Mouse (Mus musculus): Measurements from ENCODE around the gene Lrrc1.

Gene Lrrc1

GRCm38 (mm10) chr9:77502171-77502547, 42.5 kb downstream of the Lrrc1 start:
- no peak for DNase-seq (ENCODE audit: low spot score in 2 of 2)

DNA sequence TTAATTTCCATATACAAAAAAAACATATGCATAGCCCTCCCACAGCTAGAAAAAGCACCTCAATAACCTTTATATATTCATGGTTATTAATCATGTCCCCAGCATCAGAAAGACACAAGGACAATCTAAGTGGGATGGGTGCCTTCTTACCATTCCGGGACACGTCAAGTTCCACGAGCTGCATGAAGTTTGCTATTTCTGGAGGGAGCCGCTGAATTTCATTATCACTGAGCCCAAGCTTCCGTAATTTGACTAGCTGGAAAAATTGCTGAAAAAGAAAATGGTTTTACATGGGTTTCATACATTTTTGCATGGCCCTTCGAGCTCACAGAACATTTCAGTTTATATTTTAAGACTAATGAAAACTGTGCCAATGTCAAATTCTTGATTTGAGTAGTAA, 45.6 kb downstream of the Lrrc1 start:
- DNase-seq (ENCODE audit: low spot score in 2 of 2), result no peak

GRCm38 (mm10) chr9:77498406-77498805, 46.3 kb downstream of the Lrrc1 start:
- DNase-seq (ENCODE audit: low spot score in 2 of 2), result no peak

DNA sequence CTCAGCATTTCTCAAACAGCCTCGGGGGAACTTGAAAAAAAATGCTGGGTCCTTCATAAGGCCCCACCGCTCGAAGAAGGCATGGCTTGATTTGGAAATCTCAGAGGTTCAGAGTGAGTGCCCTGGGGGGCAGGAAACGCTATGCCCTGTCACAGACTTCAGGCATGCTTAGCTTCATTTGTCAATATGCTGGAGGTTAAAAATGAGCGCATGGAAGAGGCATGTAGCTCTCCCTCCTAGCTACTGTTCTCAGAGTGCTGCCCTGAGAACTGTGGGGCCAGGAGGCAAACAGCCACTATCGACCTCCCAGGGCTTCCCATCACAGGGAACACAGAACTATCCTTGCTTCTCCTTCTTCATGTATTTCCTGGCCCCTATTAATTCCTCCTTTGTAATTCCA, 47.5 kb downstream of the Lrrc1 start:
- DNase-seq (ENCODE audit: low spot score in 2 of 2), result no peak

DNA sequence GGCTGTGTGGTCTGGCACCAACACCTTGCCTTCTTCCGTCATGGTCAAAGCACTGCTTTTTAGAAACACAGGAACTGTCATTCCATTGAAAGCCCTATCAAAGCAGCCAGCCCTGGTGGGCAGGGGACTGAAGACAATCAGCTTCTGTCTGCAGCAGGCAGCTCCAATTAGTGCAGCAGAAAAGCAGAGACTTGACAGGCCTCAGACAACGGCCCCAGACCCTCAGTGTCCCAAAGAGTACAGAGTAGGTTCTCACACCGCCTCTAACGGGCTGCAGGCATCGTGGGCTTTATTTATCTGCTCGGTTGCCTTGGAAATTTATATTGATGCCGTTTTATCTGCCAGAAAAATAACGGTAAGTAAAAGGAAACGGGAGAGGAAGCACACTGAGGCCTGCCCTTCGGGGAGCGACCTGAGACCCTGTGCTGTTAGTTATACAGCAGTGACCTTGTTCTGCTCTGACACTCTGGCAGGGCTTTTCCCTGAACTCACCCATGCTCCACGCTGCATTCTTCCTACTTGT, 48.1 kb downstream of the Lrrc1 start:
- DNase-seq (ENCODE audit: low spot score in 2 of 2), result no peak

- no peak for DNase-seq (ENCODE audit: low spot score in 2 of 2)
Measured at GRCm38 (mm10) chr9:77494307-77494706, 50.4 kb downstream of the Lrrc1 start.

DNA sequence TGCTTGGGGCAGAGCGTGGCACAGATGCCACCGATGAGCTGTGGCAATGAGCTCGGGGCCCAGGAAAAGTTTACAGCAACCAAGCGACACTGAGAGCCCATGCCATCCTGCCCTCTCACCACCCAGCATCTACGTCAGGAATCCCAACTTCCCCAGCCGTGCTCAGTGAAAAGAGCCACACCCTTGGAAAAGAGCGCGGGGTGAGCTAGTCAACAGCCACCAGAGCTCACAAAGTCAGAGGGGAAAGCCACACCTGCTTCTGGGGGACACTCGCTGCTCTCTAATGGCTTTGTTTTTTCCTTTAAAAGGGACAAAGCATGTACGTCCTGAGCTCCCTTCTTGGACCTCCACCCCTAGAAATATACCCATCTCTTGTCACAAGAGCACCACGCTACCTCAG, 56.1 kb downstream of the Lrrc1 start:
- DNase-seq (ENCODE audit: low spot score in 2 of 2), result no peak

DNA sequence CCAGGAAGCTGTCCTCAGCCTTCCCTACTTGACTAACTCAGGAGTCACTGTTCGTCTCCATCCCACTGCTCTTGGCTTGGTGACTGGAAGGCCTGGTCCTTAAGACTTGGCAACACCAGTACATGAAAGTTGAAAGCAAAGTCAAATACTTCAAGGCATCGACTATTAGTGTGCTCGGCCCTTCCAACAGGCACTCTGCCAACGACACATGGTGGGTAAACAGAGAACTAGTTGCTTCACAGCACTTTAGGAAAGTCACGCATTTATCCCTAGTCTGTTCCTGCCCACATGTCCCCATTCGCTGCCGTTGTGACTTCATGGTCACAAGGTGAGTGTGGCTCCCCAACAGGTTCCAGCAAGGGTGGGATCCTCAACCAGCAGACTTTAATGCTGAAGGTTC, 57.2 kb downstream of the Lrrc1 start:
- DNase-seq (ENCODE audit: low spot score in 2 of 2), result no peak

DNA sequence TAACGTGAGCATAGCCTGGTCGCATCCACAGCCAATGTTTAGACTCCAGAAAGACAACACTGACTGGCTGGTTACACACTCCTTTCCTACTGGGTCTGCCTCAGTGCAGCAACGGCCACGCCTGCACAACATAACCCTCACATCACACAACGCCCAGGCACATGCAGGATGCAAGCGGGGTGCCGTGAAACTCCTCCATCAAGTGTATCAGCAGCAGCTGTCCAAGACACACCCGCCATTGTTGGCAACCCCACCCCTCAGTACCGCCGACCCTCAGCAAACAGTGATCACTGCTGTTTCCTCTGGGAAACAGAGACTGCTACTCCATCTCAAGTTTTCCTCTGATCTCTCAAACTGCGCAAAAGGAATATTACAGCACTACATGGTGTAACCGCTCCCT, 58.8 kb downstream of the Lrrc1 start:
- DNase-seq (ENCODE audit: low spot score in 2 of 2), result no peak

DNA sequence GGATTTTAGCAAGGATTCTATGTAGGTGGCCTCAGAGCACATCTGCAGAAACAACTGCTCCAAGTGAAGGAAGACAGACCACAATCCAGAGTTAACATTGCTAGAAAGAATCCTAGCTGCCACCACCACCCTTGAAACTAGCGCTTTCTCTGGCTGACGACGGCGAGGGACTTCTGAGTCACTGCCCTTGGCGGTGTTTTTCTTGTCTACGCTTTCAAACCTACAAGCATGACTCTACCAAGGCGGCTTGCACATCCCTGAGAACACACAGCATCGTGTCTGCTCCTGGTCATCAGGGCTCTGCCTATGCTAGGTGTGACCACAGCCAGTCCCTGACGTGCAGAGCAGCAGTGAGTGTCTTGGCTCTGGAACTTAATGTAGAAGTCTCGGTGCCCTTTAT, 59.9 kb downstream of the Lrrc1 start:
- no peak for DNase-seq (ENCODE audit: low spot score in 2 of 2)

DNA sequence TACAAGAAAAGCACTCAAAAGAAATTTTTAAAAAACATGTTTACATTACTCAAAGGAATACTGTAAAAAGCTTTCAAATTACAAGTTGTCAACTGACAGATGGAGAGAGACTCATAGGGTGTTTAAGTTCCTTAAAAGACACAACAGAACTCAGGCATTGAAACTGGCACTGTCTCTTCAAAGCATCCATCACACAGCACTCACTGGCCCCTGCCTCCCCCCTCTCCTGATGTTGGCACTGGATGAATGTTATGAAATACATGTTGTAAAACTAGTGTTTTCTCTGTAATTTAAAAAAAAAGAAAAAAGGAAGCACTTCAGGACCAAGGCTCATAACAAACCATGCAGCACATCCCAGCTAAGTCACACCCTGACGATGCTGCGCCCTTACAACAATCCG, 61.1 kb downstream of the Lrrc1 start:
- DNase-seq (ENCODE audit: low spot score in 2 of 2), result no peak

DNA sequence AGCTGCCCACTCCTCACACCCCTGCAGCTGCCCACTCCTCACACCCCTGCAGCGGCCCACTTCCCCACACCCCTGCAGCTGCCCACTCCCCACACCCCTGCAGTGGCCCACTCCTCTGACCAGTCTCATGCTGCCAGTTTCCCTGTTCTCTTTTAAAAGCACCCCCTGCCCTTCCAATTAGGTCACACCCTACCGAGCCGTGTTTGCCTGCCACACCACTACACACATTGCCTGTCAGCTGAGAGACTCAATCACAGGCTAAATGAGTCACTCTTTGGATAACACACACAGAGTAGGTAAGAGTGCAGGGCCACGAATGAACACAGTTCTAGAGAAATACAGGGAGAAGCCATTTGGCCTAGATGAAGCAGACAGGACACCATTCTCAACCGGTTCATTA, 62.4 kb downstream of the Lrrc1 start:
- no peak for DNase-seq (ENCODE audit: low spot score in 2 of 2)

DNA sequence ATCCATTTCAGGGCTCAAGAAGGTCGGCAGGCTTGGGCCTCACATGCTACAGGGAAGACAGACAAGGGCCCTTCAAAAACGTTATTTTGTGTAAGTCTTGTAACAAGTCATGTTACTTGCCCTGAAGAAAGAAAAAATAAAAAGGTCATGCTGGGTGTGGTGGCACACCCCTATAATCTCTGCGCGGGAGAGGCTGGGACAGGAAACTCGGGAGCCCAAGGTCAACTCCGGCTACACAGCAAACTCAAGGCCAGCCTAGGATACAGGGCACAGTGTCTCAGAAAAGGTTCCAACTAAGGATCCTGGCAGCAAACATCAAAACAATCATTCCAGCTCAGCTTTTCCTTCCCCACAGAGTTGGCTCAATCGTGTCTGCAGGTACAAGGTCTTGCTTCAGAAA, 63.3 kb downstream of the Lrrc1 start:
- no peak for DNase-seq (ENCODE audit: low spot score in 2 of 2)

DNA sequence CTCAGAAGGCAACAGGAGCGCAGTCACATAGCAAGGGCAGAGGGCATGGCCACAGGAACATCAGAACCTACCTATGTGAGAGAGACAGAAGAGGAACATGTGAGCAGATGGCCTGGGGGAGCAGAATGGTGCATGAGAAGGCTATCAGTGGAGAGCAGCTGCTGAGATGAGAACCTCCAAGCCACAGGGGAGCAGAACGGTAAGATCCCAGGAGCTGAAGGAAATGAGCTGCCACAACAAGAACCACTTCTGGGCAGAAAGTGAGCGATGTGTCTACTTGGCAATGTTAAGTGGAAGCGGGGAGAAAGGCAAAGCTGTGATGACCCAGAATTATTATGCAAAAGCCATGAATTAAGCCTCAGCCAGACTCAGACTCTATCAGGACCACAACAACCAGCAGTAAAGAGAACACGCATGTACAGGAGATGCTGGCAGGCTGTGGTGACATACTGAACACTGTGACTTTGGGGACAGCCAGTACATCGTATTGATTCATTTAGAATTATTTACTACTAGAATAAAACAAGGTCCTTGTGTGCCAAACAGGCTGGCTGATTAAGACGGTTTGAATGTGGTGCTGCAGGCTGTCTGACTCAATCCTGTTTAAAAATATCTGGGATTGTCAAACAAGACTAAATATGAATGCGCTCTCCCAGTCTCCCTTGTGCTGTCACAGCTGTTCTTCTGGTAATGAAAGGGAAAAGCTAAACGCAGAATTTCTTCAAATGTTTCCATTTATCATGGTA, 63.9 kb downstream of the Lrrc1 start:
- peak in 1 of 2 experiments; percentile 44 for DNase-seq (ENCODE audit: low spot score in 2 of 2)

- DNase-seq (ENCODE audit: low spot score in 2 of 2), result no peak
Measured at GRCm38 (mm10) chr9:77480001-77480400, 64.7 kb downstream of the Lrrc1 start.

- DNase-seq (ENCODE audit: low spot score in 2 of 2), result no peak
Measured at GRCm38 (mm10) chr9:77478166-77478920, 66.3 kb downstream of the Lrrc1 start.

GRCm38 (mm10) chr9:77474535-77474934, 70.1 kb downstream of the Lrrc1 start:
- no peak for DNase-seq (ENCODE audit: low spot score in 2 of 2)

DNA sequence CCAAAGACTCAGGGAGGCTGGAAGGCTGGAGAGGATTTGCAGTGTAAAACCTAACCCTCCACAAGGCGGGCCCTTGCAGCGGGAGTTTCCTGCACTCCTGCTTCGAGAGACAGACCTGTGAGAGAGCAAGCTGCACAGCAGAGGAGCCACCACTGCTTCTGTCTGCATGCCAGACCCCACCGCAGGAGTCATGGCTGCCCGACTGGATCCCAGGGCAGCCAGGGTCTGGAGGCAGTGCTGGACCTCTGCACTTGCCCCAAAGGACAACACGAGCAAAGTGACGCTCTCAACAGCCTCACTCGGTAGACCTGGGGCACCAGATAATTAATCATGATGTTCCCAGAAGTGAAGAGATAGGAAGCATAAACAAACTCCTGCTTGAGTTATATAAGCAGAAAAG, 72.1 kb downstream of the Lrrc1 start:
- no peak for DNase-seq (ENCODE audit: low spot score in 2 of 2)

- DNase-seq (ENCODE audit: low spot score in 2 of 2), result no peak
Measured at GRCm38 (mm10) chr9:77471646-77472220, 72.9 kb downstream of the Lrrc1 start.

- DNase-seq (ENCODE audit: low spot score in 2 of 2), result peak; percentile 69 to 72
Measured at GRCm38 (mm10) chr9:77469791-77470607, 74.7 kb downstream of the Lrrc1 start.

- no peak for DNase-seq (ENCODE audit: low spot score in 2 of 2)
Measured at GRCm38 (mm10) chr9:77466926-77467325, 77.7 kb downstream of the Lrrc1 start.

DNA sequence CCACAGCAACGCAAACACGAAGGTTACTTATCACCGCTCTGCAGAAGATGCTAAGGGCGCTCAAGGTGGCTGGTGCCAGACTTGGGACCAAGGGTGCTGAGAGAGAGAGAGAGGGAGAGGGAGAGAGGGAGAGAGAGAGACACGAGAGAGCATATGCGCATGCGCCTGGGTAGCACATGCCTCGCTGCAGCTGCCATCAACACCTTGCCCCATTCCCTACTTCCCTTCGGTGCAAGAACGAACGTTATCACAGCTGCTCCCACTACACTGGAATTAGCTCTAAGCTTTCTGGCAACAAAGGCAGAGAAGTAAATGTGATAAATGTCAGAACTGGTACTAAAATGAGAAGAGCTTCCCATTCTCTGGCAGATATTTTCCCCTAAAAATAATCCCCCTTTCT, 79.3 kb downstream of the Lrrc1 start:
- no peak for DNase-seq (ENCODE audit: low spot score in 2 of 2)

All from right cerebral cortex, postnatal 36 days (tissue).